Mouse (Mus musculus): ENCODE measurements around the gene Gm49366. TPM values are rescaled to one million over a fixed set of nuclear protein-coding genes. Genes with fewer than 3 reads are reported as not detected.
A peak's percentile ranks its signal among the peaks of the same experiment; 100 is the strongest.
"Not testable (repeated sequence)": the region's sequence is repeated elsewhere in the genome, so short reads cannot be mapped to it uniquely, and the experiment has no call there.

Gene Gm49366
- total and polyA plus RNA-seq, 3 experiments = not detected

DNA sequence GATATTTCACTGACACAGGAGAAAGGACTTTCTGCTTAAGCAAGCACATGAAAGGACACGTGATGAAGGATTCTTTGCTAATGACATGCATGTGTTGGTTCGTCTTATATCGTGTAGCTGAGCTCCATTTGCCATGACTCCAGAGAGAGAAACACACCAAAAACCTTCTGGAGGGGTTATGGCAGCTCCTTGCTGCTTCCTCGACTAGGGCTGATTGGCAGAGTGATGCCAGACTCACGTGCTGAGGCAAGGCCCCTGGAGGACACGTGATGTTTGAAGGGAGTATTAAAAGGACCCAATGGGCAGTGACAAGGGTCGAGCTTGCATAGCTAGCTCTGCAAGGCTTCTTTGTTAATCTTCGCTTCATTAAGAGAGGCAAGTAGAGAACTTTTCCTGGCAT lies 29.6 kb downstream of the Gm49366 start:
- no peak for TF ChIP-seq MEF2A (IDR thresholded peaks at IDR 0.05; ENCODE audit: borderline replicate concordance, low read depth, low read length)
- no peak for TF ChIP-seq ETS1 (conservative IDR thresholded peaks at IDR 0.05; ENCODE audit: low read depth, low read length)
- peak; percentile 48 for TF ChIP-seq BHLHE40 (IDR thresholded peaks at IDR 0.05; ENCODE audit: low read depth, low read length)
- H3K9me3 ChIP-seq (replicated peaks; ENCODE audit: low read length) = no peaks in the 10 kb centered on the region
- H3K27ac ChIP-seq (ENCODE audit: insufficient read depth, low read depth) = no peak overlapping the region
- H3K4me2 ChIP-seq (ENCODE audit: insufficient read depth, low read depth, poor library complexity, severe bottlenecking) = no peak overlapping the region
- in situ Hi-C loops (cut with MboI; ENCODE audit: low pct_ligation_motif_present, low pct_unique_long_range_greater_than_20kb, low sequenced_read_pairs) = loop anchor here (25.0 kb wide), 2 partner anchors 106 to 281 kb away; partner anchors contain the start of gene Riox1
- dilution Hi-C loops (cut with MboI; ENCODE audit: extremely low pct_ligation_motif_present, extremely low pct_unique_long_range_greater_than_20kb, low sequenced_read_pairs) = no loop called here
- no peaks in the 10 kb centered on the region for H3K27me3 ChIP-seq (replicated peaks)
- DNase-seq (ENCODE audit: extremely low read depth) = no peak
- H3K9ac ChIP-seq (ENCODE audit: insufficient read depth, low read depth) = no peak overlapping the region
- H3K4me1 ChIP-seq (ENCODE audit: control insufficient read depth in 1 of 2, insufficient read depth in 2 of 2) = no peaks in the 10 kb centered on the region
- H3K36me3 ChIP-seq (replicated peaks in 1 of 2; ENCODE audit: control insufficient read depth in 1 of 2, insufficient read depth in 1 of 2, low read length in 1 of 2) = no peaks in the 10 kb centered on the region
- H3K79me2 ChIP-seq (replicated peaks; ENCODE audit: control insufficient read depth, extremely low read depth, insufficient read depth, poor library complexity, severe bottlenecking) = no peaks in the 10 kb centered on the region
- no peak overlapping the region for H3K4me3 ChIP-seq (replicated peaks in 1 of 3; ENCODE audit: low read depth in 2 of 3, low read length in 2 of 3, poor library complexity in 1 of 3)

DNA sequence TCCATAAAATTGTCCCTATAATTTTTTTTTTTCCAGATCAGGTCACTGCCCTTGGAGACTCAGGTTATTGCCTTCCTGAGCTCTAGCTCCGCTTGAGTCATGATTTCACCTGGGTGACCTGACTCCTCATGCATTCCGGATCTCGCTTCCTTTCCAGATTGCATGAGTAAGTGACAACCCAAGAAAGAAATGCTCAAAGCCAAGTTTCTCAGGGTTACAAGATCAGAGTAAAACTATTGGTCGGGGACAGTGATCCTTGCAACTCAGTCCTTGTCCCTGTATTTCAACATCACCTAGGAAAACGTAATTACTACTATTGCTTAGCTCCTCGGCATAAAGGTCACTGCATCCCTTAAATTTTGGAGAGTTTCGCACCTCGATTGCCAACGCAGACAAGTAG lies 30.3 kb downstream of the Gm49366 start, which contains the start of gene Acot5:
Acot5 (plus strand) TSS at position 340 of the 400 bp plus-strand sequence.
- H3K4me2 ChIP-seq (ENCODE audit: insufficient read depth, low read depth, poor library complexity, severe bottlenecking) = no peak within 1 kb of the TSS
- H3K4me3 ChIP-seq (replicated peaks in 1 of 3; ENCODE audit: low read depth in 2 of 3, low read length in 2 of 3, poor library complexity in 1 of 3) = no peak within 1 kb of the TSS
- no peaks in the 10 kb centered on the region for H3K79me2 ChIP-seq (replicated peaks; ENCODE audit: control insufficient read depth, extremely low read depth, insufficient read depth, poor library complexity, severe bottlenecking)
- H3K4me1 ChIP-seq (ENCODE audit: control insufficient read depth in 1 of 2, insufficient read depth in 2 of 2) = no peaks in the 10 kb centered on the region
- no peak for DNase-seq (ENCODE audit: extremely low read depth)
- in situ Hi-C loops (cut with MboI; ENCODE audit: low pct_ligation_motif_present, low pct_unique_long_range_greater_than_20kb, low sequenced_read_pairs) = loop anchor here (25.0 kb wide), 2 partner anchors 107 to 282 kb away; partner anchors contain the start of gene Riox1
- no peak within 1 kb of the TSS for H3K27ac ChIP-seq (ENCODE audit: insufficient read depth, low read depth)
- no peaks in the 10 kb centered on the region for H3K27me3 ChIP-seq (replicated peaks)
- TF ChIP-seq ZNF384 (IDR thresholded peaks at IDR 0.05; ENCODE audit: low read depth, low read length) = no peak
- TF ChIP-seq KAT2A (IDR thresholded peaks at IDR 0.05; ENCODE audit: insufficient replicate concordance, low read length) = no peak
- no peak for TF ChIP-seq NELFE (IDR thresholded peaks at IDR 0.05; ENCODE audit: low read depth, low read length)
- no peak for TF ChIP-seq MYC (IDR thresholded peaks at IDR 0.05; ENCODE audit: low read depth, low read length)
- TF ChIP-seq E2F4 (IDR thresholded peaks at IDR 0.05; ENCODE audit: insufficient replicate concordance, low read depth, low read length) = no peak
- no peak for TF ChIP-seq SMC3 (IDR thresholded peaks at IDR 0.05; ENCODE audit: low read depth, low read length)
- no peak for TF ChIP-seq MAZ (IDR thresholded peaks at IDR 0.05; ENCODE audit: low read depth, low read length)
- no peak for TF ChIP-seq CHD2 (IDR thresholded peaks at IDR 0.05; ENCODE audit: low read length)
- no peak for TF ChIP-seq CTCF (conservative IDR thresholded peaks at IDR 0.05 in 1 of 2, IDR thresholded peaks at IDR 0.05 in 1 of 2; ENCODE audit: low read depth in 2 of 2, low read length in 2 of 2)
- no peak for TF ChIP-seq POLR2A (IDR thresholded peaks at IDR 0.05; ENCODE audit: low read depth, low read length)
- no peak for TF ChIP-seq ETS1 (conservative IDR thresholded peaks at IDR 0.05; ENCODE audit: low read depth, low read length)
- TF ChIP-seq POLR2AphosphoS2 (IDR thresholded peaks at IDR 0.05; ENCODE audit: low read depth, low read length) = no peak
- TF ChIP-seq PAX5 (IDR thresholded peaks at IDR 0.05; ENCODE audit: low read length) = no peak
- no peak for TF ChIP-seq ELF1 (IDR thresholded peaks at IDR 0.05; ENCODE audit: low read depth, low read length)
- TF ChIP-seq IRF4 (IDR thresholded peaks at IDR 0.05; ENCODE audit: low read depth, low read length) = no peak
- TF ChIP-seq RAD21 (IDR thresholded peaks at IDR 0.05; ENCODE audit: low read depth, low read length) = no peak
- TF ChIP-seq ZKSCAN1 (IDR thresholded peaks at IDR 0.05; ENCODE audit: borderline replicate concordance, low read depth, low read length) = no peak
- no peak for TF ChIP-seq TCF12 (IDR thresholded peaks at IDR 0.05; ENCODE audit: low read depth, low read length)
- H3K9me3 ChIP-seq (replicated peaks; ENCODE audit: low read length) = no peaks in the 10 kb centered on the region
- H3K36me3 ChIP-seq (replicated peaks in 1 of 2; ENCODE audit: control insufficient read depth in 1 of 2, insufficient read depth in 1 of 2, low read length in 1 of 2) = no peaks in the 10 kb centered on the region
- no peak within 1 kb of the TSS for H3K9ac ChIP-seq (ENCODE audit: insufficient read depth, low read depth)
- dilution Hi-C loops (cut with MboI; ENCODE audit: extremely low pct_ligation_motif_present, extremely low pct_unique_long_range_greater_than_20kb, low sequenced_read_pairs) = no loop called here

DNA sequence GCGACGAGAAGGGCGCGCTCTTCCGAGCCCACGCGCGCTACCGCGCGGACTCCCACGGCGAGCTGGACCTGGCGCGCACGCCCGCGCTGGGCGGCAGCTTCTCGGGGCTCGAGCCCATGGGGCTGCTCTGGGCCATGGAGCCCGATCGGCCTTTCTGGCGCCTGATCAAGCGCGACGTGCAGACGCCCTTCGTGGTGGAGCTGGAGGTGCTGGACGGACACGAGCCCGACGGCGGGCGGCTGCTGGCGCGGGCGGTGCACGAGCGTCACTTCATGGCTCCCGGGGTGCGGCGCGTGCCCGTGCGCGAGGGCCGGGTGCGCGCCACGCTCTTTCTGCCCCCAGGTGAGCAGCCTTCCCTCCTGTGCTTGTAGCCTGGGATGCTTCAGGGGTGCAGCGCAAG lies 30.8 kb downstream of the Gm49366 start:
- H3K27me3 ChIP-seq (replicated peaks); H3K9ac ChIP-seq (ENCODE audit: insufficient read depth, low read depth); dilution Hi-C loops (cut with MboI; ENCODE audit: extremely low pct_ligation_motif_present, extremely low pct_unique_long_range_greater_than_20kb, low sequenced_read_pairs); H3K4me2 ChIP-seq (ENCODE audit: insufficient read depth, low read depth, poor library complexity, severe bottlenecking); H3K27ac ChIP-seq (ENCODE audit: insufficient read depth, low read depth); H3K4me1 ChIP-seq (ENCODE audit: control insufficient read depth in 1 of 2, insufficient read depth in 2 of 2); DNase-seq (ENCODE audit: extremely low read depth); H3K4me3 ChIP-seq (replicated peaks in 1 of 3; ENCODE audit: low read depth in 2 of 3, low read length in 2 of 3, poor library complexity in 1 of 3); H3K79me2 ChIP-seq (replicated peaks; ENCODE audit: control insufficient read depth, extremely low read depth, insufficient read depth, poor library complexity, severe bottlenecking); H3K9me3 ChIP-seq (replicated peaks; ENCODE audit: low read length); H3K36me3 ChIP-seq (replicated peaks in 1 of 2; ENCODE audit: control insufficient read depth in 1 of 2, insufficient read depth in 1 of 2, low read length in 1 of 2): not testable (repeated sequence)
- in situ Hi-C loops (cut with MboI; ENCODE audit: low pct_ligation_motif_present, low pct_unique_long_range_greater_than_20kb, low sequenced_read_pairs) = loop anchor here (25.0 kb wide), 2 partner anchors 107 to 282 kb away; partner anchors contain the start of gene Riox1

Data from CH12.LX (cell line).